Mouse (Mus musculus) heart, adult 8-10 months (tissue): Measurements from ENCODE around the gene D630036H23Rik. TPM values are rescaled to one million over a fixed set of nuclear protein-coding genes. Genes with fewer than 3 reads are reported as not detected.
"Not testable (repeated sequence)": the region's sequence is repeated elsewhere in the genome, so short reads cannot be mapped to it uniquely, and the experiment has no call there.

Experiments
- DNase-seq: peaks from one replicate; pipeline ENCODE4 v3.0.0; 2022; ENCODE audit warnings: low spot score
- total RNA-seq, 4 experiments: library from RNA; stranded (reverse); gene quantifications; 2 replicates each; pipeline ENCODE4 v1.2.4; 2022

Gene D630036H23Rik
- total RNA-seq: 1 to 10 TPM in 2 of 4 experiments, under 1 TPM in 2; 0.60 to 2.7 (median 1.3) TPM

DNA sequence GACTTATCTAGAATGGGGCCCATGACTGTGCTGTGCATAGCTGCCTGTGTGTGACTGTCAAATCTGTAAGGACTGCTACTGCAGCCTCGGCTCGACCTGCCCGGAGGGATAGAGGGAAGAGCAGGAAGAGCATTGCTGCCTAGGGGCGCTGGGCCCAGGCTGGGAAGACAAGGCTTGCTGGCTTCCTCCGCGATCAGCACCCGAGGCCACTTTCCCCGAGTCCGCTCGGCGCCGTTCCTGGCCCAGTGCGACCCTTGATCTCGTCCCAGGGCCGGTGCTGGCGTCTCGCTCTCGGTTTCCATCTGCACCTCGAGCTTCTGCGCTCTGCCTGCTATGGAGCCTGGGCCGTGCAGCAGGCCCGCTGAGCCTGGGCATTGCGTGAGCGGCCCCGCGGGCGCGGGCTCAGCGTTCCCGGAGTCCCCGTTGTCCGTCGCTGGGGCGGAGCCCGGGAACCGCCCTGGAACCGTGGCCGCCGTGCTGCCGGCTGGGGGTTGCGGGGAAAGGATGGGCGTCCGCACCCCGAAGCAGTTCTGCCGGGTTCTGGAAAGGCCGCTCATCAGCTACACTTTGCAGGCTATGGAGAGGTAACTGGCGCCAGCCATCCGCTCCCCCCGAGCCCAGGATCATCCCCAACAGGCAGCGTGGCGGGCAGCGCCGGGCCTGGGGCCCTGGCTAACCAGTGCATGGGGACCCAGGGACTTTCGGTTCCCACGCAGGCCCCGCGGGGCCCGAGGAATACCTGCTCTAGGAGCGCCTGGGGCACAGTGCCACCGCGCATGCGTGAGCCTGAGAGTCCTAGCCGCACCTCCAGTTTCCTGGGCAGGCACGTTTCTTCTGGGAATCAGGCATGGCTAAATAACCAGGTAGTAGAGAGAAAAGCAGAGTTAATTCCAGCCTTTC lies at the start of gene D630036H23Rik, which contains the start of gene Ispd:
Gene D630036H23Rik (minus strand): TSS at position 741 of the 900 bp plus-strand sequence.
Gene Ispd (plus strand): TSS at position 10 of the 900 bp plus-strand sequence.
- DNase-seq: peak; percentile 86

DNA sequence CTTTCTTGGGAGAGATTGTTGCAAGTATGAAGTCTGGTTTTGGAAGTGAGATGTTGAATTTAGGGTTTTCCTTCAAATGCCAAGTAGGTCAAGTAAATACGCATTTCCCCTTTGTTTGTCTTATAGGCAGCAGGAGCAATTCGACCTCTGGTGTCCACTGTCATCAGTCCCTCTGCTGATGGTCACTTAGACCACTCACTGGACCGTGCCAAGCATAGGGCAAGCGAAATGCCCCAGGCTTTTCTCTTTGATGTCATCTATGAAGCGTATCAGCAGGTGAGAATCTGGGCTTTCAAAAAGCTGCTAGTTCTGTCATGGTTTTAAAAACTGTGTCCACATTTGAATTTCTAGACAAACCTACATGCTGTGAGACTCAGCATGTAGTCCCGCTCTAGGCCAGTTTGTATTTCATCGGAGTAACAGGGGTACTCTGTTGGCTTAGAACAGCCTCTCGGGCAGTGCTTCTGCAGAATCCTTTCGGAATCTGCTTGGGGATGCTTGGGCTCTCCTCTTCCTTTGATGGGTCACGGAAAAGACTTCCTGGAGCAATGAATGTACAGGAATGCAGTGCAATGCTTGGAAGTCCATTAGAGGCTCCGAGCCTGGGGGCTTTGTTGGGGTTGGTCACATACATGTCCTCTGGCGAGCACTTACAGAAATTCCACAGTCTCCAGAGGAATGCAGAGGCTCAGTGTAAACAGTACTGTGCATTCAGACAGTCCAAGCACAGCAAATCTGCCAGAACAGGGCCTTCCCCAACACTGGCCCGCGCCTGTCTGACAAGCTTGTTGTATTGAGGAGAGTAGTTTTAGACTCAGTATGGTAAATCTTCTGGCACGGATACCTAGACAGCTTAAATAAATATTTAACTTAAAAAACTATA lies 44.4 kb upstream of the D630036H23Rik start:
- no peak for DNase-seq

DNA sequence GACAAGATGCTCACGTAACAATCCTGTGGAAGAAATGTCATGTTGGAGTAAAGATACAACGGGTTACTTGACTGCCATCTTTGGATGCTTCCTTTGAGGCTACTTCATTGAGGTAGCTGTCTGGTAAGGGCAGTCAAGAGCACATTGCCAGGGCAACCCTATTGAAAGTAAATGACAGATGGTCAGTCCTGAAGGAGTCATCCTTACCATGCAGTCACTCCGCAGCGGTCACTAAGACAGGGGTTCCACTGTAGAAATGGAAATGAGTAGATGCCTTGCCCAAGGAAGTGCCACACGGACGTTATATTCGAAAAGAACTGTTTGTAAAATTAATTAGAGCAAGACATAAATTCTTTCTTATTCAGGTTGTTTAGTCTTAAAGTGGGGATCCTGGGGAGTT lies 43.3 kb upstream of the D630036H23Rik start:
- no peak for DNase-seq

DNA sequence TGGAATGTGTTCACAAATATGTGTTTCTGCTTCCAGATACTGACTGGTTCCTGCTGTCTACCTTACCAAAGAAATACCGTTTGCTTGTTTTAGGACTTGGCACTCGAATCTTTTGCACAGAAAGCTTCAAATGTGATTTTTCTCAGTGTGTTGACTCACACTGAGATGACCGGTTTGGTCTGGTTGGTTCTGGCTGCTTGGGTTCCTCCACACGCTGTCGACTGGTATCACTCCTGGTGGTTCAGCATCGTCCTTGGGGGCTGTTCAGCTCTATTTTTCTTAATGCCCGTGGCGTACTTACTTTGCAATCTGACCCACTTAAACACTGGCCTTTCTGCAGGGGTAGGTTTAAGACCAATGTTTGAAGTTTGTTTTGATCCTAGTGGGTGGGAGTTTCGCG lies 41.7 kb upstream of the D630036H23Rik start:
- no peak for DNase-seq

DNA sequence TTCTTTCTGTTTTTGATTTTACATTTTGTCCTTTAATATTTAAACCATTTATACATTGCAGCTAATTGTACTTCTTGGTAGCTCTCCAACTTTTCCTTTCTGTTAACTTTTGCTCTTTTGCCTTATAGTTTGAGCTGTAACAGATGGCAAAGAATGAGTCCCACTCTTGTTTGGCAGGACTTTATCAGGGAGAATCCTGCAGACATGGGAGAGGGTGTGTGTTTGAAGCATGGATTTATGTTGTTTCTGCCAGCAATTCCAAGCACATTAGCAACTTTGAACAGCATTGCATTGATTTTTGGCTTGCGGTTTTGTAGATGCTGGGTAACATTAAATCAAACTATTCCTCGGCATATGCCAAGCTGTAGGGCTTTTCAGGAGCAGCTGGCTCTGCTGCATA lies 13.1 kb upstream of the D630036H23Rik start:
- no peak for DNase-seq

GRCm38 (mm10) chr12:36386991-36387390 lies 5.0 kb upstream of the D630036H23Rik start:
- DNase-seq: no peak

DNA sequence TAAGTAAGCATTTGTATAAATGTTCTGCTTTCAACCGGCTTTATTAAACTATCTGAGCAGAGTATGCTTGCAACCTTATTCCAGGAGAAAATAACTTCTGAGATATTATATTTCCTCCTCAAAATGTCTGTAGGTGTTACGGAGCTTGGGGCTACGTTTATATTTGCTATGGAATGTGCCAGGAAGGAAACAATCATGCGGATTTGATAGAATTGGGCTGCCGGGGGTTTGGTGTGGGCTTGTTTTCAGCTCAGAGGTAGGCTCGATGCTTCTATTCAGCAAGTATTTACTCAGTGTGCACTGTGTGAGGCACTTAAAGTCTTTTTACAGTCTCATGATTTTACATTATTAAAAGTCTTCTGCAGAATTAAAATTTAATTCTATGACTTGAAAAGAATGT lies 3.4 kb upstream of the D630036H23Rik start:
- no peak for DNase-seq

DNA sequence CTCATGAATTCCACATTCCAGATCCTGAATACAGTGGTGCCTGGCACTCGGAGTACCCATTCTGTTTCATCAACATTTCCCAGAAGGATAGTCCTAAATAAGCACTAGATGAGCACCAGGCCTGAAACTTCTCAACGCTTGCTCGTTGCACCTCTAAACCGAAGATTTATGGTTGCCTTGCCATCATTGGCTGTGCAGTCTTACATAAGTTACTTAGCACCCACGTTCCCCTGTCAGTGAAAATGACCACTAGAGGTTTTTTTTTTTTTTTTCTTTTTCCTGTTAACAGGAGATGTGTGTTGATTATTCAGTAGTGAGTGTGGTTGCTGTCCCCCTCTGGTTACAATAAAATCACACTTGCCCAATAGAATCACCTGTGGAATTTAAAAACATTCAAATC lies 1.2 kb downstream of the D630036H23Rik start:
- no peak for DNase-seq

GRCm38 (mm10) chr12:36380254-36380653 lies 1.7 kb downstream of the D630036H23Rik start:
- no peak for DNase-seq

DNA sequence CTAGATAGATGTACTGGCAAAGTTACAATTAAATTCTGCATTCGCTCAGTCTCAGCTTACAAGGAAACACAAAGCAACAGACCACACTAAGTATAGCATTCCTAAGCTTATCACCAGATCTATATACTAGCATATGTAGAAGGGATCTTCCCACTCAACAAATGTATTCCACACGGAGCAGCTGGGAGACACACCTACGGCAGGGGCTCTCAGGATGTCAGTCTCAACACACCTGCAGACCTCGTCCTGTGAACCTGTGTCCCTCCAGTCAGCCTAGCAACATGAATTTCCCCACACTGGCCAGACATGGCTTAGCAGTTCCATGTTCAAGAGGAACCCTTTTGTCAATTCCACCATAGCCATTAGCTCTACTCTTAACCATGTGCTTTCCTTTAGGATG lies 5.6 kb downstream of the D630036H23Rik start:
- DNase-seq: not testable (repeated sequence)

DNA sequence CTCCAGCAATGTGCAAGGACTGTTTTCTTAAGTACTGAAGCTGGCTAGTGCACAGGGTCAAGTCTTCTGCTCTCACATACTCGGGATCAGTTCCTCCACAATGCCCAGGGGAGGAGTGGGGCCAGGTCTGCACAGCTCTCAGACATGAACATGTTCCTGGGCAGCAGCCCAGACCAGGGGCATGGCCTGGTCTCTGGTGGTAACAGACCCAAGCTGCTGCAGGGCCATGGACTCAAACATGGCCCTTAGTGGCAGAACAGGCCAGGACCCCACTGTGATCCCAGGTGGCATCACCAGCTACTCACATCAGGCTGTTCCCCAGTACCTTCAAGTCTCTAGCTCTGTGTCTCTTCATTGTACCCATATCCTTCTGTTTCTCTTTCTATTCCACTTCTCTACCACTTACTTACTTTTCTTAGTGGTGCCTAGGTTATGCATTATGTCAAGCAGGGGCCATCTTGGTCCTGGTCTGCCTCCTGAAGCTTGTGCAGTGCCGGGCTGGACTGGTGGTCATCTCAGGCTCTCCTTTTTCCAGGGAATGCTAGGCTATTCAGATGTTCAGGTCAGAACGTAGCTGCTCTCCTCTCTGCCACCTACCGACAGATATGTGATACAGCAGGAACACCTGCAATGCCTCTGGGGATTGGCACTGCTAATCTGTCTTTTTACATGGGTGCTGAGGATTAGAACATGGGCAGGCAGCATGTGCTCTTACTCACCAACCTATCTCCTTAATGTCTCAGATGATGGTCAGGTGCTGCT lies 8.6 kb downstream of the D630036H23Rik start:
- DNase-seq: no peak

DNA sequence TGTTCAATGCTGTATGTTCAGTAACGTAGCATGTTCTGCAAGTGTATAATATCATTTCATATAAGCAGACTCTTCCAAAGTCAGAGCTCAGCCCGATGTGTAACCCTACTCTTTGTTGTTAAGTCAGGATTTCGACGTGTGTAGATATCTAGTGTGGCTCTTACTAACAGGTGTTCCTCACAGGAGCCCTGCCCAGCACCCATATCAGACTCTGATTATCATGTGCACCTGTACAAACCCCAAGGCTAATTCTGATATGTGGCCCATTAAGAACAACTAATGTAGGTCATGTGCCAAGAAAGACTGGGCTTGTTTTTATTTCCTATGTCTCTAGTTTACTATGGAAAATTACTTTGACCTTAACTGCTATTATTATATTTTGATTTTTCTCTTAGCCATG lies 18.0 kb downstream of the D630036H23Rik start:
- DNase-seq: no peak

- no peak for DNase-seq
These were observed 21.3 kb downstream of the D630036H23Rik start for GRCm38 (mm10) chr12:36360693-36361092.

- no peak for DNase-seq
These were observed 21.9 kb downstream of the D630036H23Rik start for GRCm38 (mm10) chr12:36360064-36360463.

- no peak for DNase-seq
These were observed 37.9 kb downstream of the D630036H23Rik start for GRCm38 (mm10) chr12:36344131-36344530.

GRCm38 (mm10) chr12:36333837-36334281 lies 48.1 kb downstream of the D630036H23Rik start:
- DNase-seq: no peak

GRCm38 (mm10) chr12:36332676-36333075 lies 49.3 kb downstream of the D630036H23Rik start:
- no peak for DNase-seq
